Mouse (Mus musculus) adrenal gland, adult 2 months (tissue): Measurements from ENCODE around the gene Paqr6. TPM values are rescaled to one million over a fixed set of nuclear protein-coding genes. Genes with fewer than 3 reads are reported as not detected.
"Not testable (repeated sequence)": the region's sequence is repeated elsewhere in the genome, so short reads cannot be mapped to it uniquely, and the experiment has no call there.

ENCODE experiments used
- DNase-seq: peaks from one replicate; pipeline ENCODE4 v3.0.0; 2021
- polyA plus RNA-seq: library from polyadenylated mRNA; depleted of rRNA; stranded (reverse); fragments of >200 nt; gene quantifications from 2 replicates; pipeline ENCODE4 v1.2.3, GENCODE M21; 2012
- total RNA-seq, 2 experiments: library from RNA; stranded (reverse); gene quantifications; 2 replicates each; pipeline ENCODE4 v1.2.3; 2021

Paqr6 gene
- total and polyA plus RNA-seq, 3 experiments = 1.1 to 13.5 (median 4.7) TPM

GRCm38 (mm10) chr3:88366830-88367428, 2.5 kb downstream of the Paqr6 start:
- peak; percentile 53 for DNase-seq

DNA sequence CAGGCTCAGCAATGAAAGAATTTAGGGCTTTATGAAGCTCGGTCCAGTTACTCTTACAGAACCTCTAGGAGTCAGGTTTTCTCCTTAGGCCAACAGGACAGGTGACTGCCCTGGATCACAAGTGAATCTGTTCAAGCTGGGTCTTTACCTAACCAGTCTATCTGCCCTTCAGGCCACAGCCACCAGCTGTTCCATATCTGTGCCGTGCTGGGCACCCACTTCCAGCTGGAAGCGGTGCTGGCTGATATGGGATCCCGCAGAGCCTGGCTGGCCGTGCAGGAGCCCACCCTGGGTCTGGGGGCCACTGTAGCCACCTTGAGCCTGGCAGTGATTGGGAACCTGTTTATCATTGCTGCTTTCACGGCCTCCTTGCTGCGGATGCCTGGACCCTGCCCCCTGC, 3.1 kb downstream of the Paqr6 start:
- not testable (repeated sequence) for DNase-seq

GRCm38 (mm10) chr3:88368511-88368910, 4.1 kb downstream of the Paqr6 start:
- not testable (repeated sequence) for DNase-seq

DNA sequence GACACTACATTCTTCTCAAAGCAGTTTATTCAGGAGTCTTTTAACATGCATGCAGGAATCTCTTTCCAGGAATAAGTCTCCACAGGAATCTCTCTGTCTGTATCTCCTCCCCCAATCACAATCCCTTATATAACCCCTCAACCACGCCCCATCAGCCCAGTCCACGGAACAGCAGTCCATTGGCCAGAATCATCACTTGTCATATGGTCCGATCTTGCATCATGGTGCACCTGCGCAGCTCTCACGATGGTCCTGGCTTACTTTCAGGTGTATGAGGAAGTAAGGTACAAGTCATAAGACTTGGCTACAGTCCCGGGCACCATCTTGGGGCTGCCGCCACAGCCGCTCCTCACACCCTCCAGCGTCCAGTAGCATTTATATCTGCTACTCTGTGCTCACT, 8.3 kb downstream of the Paqr6 start, which contains the start of gene Bglap3:
TSS of gene Bglap3 (minus strand) at position 101 of the 400 bp plus-strand sequence.
- DNase-seq = not testable (repeated sequence)

GRCm38 (mm10) chr3:88375750-88376626, 11.6 kb downstream of the Paqr6 start:
- DNase-seq = peak; percentile 32

DNA sequence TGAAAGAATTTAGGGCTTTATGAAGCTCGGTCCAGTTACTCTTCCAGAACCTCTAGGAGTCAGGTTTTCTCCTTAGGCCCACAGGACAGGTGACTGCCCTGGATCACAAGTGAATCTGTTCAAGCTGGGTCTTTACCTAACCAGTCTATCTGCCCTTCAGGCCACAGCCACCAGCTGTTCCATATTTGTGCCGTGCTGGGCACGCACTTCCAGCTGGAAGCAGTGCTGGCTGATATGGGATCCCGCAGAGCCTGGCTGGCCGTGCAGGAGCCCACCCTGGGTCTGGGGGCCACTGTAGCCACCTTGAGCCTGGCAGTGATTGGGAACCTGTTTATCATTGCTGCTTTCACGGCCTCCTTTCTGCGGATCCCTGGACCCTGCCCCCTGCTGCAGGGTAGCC, 12.3 kb downstream of the Paqr6 start:
- DNase-seq = not testable (repeated sequence)

GRCm38 (mm10) chr3:88378599-88378998, 14.2 kb downstream of the Paqr6 start, which contains the start of gene Bglap2:
Bglap2 (minus strand) TSS chr3:88378699.
- DNase-seq = not testable (repeated sequence)

DNA sequence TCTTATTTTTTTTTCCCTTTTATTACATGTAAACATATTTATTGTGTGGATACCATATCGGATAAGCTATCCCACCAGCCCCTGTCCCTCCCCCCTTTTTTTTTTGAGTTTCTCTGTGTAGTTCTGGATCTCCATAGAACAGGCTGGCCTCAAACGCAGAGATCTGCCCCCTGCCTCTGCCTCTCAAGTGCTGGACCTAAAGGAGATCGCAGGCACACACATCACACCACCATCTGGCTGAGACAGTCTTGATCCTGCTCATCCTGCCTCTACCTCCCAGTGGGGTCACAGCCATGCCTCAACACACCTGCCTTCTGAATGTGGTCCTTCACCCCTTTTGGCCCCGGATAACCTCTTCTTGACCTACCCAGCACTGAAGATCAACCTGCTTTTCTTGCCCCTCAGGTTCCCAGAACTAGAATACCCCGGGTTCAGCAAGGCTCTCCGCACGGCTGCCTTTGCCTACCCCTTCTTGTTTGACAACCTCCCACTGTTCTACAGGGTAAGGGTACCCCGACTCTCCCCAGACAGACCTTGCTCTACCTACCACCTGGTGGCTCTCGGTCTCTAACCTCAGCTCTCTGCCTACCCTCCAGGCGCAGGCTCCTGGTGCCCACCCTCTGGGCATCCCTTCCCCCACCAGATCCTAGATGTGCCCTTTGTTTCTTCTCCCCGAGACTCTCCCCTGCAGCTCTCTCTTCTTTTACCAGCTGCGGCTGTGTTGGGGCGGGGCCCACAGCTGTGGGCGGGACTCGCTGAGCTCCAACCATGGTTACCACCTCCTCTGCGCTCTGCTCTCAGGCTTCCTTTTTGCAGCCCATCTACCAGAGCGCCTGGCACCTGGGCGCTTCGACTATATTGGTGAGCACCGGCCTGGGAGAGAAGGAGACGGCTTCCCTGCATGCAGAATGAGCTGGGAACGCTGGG, 17.3 kb downstream of the Paqr6 start:
- peak; percentile 38 for DNase-seq

GRCm38 (mm10) chr3:88382383-88382782, 18.0 kb downstream of the Paqr6 start:
- DNase-seq = not testable (repeated sequence)

- no peak for DNase-seq
These were observed 20.0 kb downstream of the Paqr6 start, which contains the start of gene Bglap for GRCm38 (mm10) chr3:88384364-88384763. Bglap (minus strand) TSS chr3:88384464.

DNA sequence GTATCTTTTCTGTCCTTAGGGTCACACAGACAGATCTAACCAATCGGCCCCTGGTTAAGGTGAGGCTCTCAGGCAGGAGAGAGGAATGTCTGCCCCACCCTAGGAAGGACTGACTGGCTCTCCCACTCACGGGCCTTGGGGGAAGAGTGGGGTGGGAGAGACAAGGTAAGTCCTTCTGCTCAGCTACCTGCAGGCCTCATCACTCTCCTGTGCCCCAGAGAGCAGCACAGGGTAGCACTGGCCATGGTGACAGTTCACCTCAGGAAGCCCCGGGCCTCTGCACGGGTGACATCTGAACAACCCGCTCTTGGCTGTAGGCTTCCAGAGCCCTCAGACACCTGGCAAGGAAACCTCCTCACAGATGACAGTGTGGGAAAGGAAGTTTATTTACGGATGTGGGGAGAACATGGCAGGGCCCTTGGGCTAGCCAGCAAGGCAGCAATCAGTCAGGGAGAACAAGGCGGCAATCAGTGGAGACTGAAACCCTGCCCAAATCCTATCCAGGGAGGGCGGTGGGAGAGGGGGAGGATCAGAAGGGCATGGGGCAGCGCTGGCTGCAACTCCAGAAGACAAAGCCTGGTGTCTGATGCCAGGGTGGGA, 29.5 kb downstream of the Paqr6 start:
- DNase-seq = no peak

GRCm38 (mm10) chr3:88395288-88395687, 30.9 kb downstream of the Paqr6 start:
- DNase-seq = no peak

- no peak for DNase-seq
These were observed 31.4 kb downstream of the Paqr6 start for GRCm38 (mm10) chr3:88395742-88396141.

DNA sequence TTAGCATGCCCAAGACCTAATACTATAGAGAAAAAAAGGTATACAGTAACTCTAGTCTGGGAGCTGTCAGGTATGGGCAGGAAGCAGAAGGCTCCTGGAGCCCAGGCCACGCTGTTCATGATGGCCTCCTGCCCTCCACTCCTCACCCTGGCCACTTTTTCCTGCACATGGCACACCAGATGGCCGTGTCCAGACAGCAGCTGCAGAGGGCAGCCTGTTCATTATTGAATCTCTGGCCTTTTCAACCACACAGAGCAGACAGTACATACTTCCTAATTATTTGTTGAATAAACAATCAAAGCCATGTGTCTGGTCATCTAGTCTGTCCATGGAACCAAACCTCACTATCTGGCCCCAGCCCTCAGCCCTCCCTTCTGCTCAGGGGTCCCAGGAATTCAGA, 34.3 kb downstream of the Paqr6 start:
- DNase-seq = no peak

DNA sequence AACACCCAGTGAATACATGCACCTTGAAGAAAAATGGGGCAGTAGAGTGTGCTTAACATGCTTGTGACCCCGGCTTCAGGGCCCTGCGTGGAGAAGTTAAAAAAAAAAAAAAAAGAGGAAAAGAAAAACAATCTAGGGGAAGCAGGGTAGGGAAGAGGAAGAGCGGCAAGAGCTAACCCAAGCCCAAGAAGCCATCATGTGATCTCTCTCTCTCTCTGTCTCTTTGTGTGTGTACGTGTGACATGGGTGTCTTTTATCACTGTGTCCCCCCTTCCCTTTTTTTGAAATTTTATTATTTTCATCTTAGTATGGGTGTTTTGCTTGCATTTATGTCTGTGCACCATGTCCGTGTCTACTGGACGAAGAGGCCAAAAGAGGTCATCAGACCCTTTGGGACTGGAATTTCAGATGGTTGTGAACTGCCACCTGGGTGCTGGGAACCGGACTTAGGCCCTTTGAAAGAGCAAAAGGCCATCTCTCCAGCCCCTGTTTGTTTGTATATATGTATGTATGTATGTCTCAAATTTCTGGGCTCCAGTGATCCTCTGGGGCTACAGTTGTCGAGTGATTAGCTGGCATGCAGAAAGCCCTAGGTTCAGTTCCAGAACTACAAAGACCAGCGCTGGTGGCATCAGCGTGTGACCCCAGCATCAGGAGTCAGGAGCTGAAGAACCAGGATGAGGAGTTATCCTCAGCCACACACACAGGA, 39.3 kb downstream of the Paqr6 start:
- no peak for DNase-seq

DNA sequence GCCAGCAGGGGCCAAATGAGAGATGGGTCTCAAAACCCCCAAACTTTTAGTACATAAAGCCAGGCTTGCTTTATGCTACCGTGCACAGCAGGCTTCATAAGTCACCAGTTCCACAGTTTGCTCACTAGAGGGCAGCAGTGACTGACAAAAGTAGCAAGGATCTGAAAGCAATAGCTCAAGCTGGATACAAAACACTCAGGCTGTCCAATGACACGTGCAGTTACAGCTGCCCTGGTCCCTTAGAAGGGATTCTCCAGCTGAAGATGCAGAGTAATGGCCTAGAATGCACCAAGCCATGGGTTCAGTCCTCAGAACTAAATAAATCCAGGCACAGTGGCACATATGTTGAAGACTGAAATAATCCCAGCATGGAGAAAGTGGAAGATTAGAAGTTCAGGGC, 42.7 kb downstream of the Paqr6 start:
- peak; percentile 66 for DNase-seq

- DNase-seq = no peak
These were observed 43.1 kb downstream of the Paqr6 start for GRCm38 (mm10) chr3:88407529-88407928.

DNA sequence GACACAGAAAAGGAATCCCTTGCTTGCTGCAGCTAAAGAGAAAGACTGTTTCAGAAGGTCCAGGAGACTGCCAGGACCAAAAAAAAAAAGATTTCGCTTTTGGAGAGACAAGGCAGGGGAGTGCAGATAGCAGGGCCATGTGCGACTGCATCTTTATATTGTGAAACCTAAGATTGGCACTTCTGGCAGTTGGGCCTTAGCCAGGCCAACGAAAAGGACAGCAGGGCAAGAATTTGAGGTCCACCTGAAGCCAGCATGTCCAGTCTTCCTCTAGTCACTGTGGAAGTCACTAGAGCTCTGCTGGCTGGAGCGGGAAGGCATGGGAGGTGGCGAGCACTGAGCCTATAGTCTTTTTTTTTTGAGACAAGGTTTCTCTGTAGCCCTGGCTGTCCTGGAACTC, 44.6 kb downstream of the Paqr6 start:
- no peak for DNase-seq

GRCm38 (mm10) chr3:88409741-88410644, 45.6 kb downstream of the Paqr6 start, which contains the start of gene Pmf1:
Pmf1 (minus strand) TSS chr3:88410331.
- DNase-seq = peak; percentile 97

DNA sequence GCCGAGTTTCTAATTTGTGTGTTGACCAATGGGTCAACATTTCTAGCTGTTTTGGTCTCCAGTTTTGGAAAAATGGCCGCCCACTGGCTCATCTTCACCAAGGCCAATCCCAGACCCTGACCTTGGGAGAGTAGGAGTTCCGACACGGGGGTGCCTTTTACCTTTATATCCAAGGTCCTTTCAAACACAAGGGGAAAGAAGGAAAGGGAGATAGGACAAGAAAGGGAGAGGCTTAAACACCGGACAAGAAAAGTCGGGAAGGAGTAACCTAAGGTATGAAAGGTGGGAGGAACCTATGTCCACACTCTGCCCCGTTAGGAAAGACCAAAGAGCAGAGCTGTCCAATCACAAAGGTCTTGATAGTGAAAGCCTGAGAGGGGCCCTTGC, 46.3 kb downstream of the Paqr6 start:
- DNase-seq = no peak
